Mouse (Mus musculus): ENCODE results near the gene Lipa.

The Lipa gene

GRCm38 (mm10) chr19:34526941-34527682 lies at the start of gene Lipa:
Gene Lipa, minus strand, starts transcription at chr19:34527474.
- DNase-seq, result peak; percentile 87

DNA sequence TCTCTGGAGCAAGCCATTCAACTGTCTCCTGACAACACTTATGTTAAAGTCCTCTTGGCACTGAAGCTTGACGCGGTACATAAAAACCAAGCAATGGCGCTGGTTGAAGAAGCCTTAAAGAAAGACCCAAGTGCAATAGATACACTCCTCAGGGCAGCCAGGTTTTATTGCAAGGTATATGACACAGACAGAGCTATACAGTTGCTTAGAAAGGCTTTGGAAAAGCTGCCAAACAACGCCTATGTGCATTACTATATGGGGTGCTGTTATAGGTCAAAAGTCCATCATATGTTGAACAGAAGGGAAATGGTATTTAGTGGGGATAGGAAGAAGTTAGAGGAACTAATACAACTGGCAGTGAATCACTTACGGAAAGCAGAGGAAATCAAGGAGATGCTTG lies 46.4 kb upstream of the Lipa start:
- DNase-seq, result no peak

GRCm38 (mm10) chr19:34571080-34571479 lies 43.8 kb upstream of the Lipa start:
- DNase-seq, result no peak

GRCm38 (mm10) chr19:34569896-34570476 lies 42.7 kb upstream of the Lipa start:
- DNase-seq, result no peak

DNA sequence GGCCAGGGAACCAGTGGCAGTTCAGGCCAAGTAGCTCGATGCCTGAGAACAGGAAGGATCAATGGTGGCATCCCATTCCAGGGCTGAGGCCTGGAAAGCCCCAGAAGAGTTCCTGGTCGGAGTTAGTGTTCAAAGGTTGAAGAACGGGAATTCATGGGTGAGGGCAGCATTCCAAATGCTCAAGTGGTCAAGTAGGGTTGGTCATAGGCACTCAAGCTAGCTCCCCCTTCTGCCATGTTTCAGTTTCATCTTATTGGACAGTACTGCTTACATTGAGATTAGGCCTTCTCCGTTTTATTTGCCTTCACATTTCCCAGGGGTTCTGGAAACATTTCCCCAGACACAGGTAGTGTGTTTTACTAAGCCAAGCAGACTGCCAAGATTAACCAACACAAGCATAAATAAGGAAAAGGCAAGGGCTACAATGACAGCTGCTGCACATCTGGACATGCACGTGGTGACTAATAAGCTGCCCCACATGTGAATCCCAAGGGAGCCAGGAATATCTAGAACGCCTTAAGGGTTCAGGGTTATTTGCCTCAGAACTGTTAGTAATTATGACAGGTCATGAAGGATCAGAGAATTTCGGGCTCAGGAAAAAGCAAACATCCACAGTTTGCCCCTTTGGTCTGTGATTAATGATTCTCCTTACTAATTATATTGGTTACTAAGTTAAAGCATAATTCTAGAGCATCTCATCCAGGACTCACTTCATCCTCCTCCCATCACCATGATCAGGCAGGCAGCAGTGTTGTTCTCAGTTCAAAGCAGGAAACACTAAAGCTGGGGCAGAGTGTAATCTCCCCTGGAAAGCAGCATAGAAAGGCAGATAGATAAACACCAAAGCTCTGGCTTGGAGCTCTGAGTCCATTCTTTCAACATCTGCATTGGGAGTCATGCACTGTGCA lies 42.0 kb upstream of the Lipa start:
- no peak for DNase-seq

DNA sequence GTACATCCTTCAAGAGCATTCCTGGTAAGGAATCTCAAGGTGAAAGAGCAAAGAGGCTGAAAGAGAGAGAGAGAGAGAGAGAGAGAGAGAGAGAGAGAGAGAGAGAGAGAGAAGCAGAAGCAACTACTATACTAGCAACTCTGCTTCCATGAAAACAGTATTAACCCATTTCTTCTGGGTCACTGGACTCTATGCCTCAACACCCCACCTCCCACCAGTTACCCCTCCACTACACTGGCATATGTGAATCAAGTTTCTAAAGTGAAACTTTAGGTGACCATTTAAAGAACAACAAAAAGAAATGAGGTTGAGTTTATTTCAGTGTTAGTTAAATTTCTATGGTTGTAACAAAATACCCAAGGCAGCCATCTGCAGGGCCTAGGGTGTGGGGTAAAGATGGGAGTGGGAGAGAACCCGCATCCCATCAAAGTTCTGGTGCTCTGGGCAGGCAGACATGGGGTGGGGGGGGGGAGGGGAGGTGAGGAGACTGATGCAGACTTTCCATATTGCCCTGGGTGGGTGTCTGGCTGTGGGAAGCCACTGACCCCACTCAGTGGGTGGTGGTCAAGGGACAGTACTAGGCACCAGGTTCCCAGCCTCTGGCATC lies 39.0 kb upstream of the Lipa start:
- DNase-seq, result no peak

- no peak for DNase-seq
These were observed 35.3 kb upstream of the Lipa start for GRCm38 (mm10) chr19:34562556-34562955.

DNA sequence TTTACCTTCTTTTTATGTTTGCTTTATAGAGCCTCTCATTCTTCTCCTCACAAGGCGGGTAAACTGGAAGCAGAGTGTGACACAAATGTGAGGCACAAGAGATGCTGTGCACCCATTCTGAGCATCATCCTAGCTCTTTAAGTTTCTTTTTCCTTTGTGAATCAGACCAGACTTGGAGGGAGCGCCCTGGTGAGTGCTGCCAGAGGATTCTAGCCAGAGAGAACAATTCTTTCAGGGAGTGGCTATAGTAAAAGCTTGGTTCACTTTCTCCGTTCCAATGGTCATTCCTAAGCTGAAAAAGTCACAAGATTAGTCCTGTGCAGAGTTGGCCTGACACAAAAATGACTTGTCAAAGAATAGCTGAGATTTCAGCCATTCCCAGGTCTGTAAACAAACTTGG lies 29.3 kb upstream of the Lipa start:
- no peak for DNase-seq

- no peak for DNase-seq
These were observed 26.8 kb upstream of the Lipa start for GRCm38 (mm10) chr19:34554061-34554460.

- no peak for DNase-seq
These were observed 26.2 kb upstream of the Lipa start for GRCm38 (mm10) chr19:34553522-34553921.

DNA sequence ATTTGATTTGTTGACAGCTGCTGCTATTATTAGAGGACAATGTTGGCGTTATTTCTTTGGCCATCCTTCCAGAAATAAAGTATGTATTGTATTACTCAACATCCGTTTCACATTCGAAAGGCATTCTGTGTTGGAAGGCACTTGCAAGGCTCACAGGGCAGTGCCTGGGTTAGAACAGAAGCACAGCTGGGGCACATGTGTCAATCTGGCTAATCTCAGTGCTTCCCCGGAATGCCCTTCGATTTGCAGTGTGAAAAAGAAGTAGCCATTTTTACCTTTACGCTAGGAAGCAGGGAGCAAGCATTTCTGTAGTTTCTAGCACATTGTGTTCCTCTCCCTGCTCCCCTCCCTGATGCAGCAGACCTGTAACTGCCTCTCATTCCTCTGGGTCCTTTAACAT lies 25.7 kb upstream of the Lipa start:
- no peak for DNase-seq

DNA sequence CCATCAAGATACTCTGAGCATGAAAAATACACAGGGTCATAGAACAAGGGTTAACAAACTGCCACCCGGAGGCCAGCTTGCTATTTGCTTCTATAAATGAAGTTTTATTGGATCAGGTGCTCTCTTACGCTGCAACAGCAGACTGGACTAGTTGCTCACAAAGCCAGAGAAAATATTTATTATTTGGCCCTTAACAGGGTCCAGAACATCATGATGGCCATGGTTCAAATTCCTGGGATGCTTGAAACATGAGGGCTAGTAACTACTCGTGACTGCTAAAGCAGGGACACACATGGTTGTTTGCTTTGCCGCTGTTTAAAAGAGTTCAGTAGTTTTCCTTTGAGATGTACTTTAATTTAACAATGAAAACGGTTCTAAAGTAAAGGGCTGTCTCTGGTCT lies 24.7 kb upstream of the Lipa start:
- DNase-seq, result no peak

DNA sequence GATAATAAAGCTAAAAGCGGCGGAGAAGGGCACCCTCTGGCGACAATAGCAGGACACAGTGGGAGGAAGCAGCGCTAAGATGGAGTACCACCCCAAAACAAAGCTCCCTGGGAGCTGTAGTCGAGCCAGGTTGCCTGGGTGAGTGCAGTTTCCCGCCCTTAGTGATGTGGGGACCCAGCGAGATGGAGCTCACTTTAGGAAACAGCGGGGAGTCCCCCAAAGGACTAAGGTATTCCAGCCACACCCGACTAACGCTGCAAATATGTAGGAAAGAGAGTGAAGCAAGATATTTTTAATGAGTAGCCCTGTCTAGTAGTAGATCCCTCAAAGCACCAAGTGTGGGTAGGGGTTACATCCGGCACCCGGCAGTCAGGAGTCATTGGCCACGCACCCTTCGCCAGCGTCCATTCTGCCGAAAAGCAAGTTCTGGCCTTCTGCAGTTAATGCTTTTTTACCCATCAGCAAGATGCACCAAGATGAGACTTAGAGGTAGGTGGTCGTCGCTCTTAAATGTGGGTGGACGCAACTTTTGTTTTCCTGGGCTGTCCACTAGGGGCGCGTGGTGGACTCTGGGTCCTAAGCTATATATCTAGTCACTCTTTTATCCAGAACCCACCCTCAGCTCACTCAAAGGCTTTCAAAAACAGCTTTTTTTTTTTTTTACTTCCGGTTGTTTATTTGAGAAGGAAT lies 23.4 kb upstream of the Lipa start, which contains the start of gene Ifit2:
Gene Ifit2 (plus strand): TSS at position 161 of the 690 bp plus-strand sequence.
- peak; percentile 69 for DNase-seq

- DNase-seq, result no peak
These were observed 22.9 kb upstream of the Lipa start for GRCm38 (mm10) chr19:34550205-34550533.

GRCm38 (mm10) chr19:34547976-34548375 lies 20.7 kb upstream of the Lipa start:
- peak; percentile 83 for DNase-seq

GRCm38 (mm10) chr19:34546211-34546610 lies 18.9 kb upstream of the Lipa start:
- DNase-seq, result no peak

- DNase-seq, result no peak
These were observed 12.1 kb upstream of the Lipa start for GRCm38 (mm10) chr19:34539422-34539821.

- DNase-seq, result no peak
These were observed 4.9 kb upstream of the Lipa start for GRCm38 (mm10) chr19:34532061-34532751.

GRCm38 (mm10) chr19:34526321-34526923 lies 852 bp downstream of the Lipa start:
- no peak for DNase-seq

DNA sequence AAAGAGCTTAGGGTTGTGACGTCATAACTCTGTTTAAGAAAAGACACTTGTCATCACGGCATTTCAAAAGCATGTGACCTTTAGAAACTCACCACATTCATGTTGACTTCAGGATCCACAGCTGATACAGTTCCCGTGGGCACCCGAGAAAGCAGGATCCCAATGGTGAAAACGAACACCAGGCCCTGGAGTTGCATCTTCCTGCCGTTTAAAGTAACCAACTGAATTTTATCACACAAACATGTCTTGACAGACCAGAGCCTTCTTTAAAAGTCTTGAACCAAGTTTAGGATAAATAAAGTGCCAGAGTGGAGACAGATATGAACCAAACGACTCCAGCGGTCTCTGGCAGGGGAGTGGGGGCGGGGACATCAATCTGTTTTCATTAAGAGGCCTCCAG lies 2.6 kb downstream of the Lipa start:
- DNase-seq, result no peak

DNA sequence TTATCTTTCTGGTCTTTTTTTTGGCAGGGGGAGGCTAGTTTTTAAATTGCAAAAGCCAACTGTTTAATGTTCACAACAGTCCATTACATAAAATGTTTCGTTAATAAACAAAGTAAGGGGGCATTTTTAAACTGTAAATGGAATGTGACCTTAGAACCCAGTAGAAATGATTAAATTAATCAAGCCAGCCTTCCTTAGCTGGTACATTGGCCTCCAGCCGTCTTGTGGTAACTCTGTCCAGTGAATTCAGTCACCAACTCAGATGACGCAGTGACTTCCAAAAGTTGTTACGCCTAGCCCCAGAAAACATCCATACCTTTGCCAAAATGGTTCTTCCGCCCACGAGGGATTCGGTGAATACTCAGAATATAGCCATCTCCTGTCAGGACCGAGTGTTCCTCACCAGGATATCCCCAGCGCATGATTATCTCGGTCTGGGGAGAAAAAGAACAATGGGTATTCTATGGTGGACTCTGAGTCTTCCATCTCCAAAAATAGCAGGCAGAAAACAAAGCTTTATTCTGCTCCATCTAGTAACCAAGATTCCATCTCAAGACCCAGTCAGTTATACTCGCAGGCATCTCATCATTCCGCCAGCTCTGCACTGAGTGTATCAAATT lies 4.1 kb downstream of the Lipa start:
- no peak for DNase-seq

All from right cerebral cortex, postnatal 14 days (tissue).